Mouse (Mus musculus) layer of hippocampus, adult 8-10 months (tissue): ENCODE results near the gene Pp2d1. TPM values are rescaled to one million over a fixed set of nuclear protein-coding genes. Genes with fewer than 3 reads are reported as not detected.

Source experiments
- DNase-seq, 2 experiments: peaks; one replicate each; pipeline ENCODE4 v3.0.0; 2022; ENCODE audit warnings: low spot score in 2 of 2
- total RNA-seq, 4 experiments: library from RNA; stranded (reverse); gene quantifications; 2 replicates each; pipeline ENCODE4 v1.2.4; 2022

The Pp2d1 gene
- total RNA-seq, 4 experiments from 2014 or later = not detected

DNA sequence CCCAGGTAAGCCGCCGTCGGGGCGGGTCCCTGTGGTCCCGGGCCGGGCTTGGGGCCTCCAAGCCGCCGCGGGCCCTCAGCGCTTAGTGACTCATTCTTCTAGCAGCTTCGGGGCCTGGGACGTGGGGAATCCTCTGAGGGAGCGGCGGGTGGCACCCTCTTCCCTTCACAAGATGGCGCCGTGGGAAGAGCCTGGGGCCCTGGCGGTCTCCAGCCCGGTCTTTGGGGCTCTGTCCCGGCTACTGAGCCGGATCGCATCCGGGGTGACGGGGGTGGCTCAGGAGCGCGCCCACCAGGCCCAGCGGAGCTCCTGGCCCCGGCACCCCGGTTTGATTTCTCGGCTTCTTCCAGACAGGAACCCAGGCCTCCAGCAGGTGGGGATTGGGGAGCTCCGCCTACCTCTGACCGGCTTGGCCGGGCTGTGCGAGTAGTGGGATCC is 59.6 kb downstream of the Pp2d1 start:
- DNase-seq = peak; percentile 50 to 62

DNA sequence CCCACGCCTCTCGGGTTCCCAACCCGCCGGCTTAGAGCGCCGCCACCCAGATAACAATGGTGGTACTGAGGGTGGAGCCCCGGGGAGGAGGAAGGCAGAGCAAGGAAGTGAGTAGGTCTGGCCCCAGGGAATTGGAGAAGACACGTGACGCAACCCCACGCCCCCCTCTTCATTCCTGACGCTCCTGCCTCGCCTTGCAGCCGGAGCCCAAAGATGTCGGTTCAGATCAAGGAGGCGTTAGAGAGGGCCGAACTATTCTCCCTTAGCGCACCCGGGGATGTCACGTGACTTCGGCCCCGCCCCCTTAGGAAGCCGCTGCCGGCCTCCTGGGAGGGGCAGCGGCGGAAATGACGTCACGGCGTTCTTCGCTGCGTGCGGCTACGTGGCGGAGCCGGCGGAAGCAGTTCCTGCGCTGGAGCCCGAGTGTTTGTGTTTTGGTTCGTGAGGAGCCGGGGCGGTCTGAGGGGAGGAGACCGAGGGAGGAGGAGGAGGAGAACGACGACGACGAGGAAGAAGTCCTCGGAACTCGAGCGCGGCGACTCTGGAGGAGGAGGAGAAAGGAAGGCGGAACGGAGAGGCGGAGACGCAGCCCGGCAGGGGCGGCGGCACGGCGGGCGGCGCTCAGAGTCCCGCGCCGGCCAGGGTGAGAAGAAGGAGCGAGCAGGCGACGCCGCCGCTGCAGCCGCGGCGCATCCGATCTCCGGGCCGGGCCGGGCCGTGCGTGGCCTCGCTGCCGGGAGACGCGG is 60.2 kb downstream of the Pp2d1 start, which contains the start of gene Rab5a:
TSS of gene Rab5a (plus strand) at position 377 of the 746 bp plus-strand sequence.
- DNase-seq = peak; percentile 98 to 99

DNA sequence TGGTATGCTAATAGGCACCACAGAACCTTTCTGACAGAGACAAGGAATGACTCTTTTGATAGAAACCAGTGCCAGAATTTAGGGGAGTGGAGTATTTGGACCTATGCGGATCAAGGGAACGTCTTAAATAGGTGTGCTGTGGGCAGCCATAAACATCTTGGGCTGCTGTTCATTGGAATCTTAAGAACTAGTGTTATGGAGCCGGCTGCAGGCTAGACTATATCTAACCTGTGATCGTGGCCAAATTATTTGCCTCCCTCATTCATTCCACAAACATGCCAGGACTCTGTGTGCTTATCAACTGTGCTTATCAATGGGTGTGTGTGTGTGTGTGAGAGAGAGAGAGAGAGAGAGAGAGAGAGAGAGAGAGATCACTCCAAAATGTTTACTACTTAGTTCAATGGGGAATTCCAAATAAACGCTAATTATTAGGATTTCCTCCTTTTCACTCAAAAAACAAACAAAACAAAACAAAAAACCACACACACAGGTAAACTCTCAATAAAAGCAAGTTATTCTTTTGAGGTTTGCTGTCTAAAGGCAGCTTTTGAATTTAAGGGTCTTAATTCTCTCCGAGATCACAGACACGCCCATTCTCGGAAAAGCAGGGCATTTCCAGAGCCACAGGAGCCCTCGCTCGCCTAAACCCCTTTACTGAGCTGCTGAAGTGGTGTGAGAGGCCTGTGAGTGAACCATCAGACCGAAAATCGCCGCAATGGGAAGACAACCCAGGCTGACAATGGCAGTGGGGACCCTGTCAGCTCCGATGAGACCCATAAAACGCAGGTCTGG is 61.0 kb downstream of the Pp2d1 start:
- DNase-seq = no peak

DNA sequence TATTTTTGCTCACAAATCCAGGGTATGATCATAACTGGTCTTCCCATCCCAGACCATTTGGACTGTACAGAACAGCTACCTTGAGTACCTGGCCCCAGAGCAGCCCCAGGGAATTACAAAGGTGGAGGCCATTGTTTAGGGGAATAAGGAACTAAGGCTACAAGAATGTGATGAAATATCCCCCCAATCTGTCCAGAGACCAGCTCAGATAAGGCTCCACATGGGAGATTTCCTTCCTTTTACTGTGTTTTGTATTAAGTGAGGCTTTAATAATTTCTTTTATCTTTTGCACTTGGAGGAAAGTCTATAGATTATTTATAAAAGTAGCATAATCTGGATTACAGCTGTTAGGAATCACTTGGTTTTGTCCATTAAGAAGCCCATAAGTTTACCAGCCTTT is 70.6 kb downstream of the Pp2d1 start:
- no peak for DNase-seq

DNA sequence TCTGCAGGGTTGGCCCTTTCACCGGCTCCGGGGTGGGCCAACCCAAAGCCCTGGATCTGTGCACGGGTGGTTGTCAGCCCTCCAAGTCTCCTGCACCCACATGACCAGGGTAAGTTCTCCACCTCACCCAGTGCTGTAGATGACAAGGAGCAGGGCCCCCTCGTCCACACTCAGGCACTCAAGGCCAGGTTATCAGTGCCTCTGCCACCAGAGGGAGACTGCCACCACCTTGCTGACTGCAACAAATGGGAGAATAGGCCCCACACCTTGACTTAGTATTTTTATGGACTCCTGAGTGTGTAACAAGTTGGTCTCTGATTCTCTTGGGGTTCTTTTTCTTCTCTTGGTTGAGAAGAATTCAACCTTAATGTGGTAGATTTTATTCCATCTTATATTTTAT is 73.7 kb downstream of the Pp2d1 start:
- DNase-seq = no peak

DNA sequence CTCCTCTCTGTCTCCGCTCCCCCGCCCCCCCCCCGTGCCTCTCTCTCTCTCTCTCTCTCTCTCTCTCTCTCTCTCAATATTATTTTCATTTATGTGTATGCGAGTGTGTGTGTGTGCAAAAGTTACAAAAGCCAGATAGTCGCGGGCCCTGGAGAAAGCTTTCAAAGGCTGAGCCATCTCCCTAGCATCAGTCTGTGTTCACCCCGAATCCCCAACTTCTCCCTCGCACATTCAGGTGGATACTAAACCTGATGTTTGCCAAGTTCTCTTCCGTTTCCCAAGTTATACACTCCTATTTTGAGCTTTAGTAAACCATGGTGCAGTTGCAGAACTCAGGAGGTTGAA is 75.8 kb downstream of the Pp2d1 start:
- DNase-seq = no peak

DNA sequence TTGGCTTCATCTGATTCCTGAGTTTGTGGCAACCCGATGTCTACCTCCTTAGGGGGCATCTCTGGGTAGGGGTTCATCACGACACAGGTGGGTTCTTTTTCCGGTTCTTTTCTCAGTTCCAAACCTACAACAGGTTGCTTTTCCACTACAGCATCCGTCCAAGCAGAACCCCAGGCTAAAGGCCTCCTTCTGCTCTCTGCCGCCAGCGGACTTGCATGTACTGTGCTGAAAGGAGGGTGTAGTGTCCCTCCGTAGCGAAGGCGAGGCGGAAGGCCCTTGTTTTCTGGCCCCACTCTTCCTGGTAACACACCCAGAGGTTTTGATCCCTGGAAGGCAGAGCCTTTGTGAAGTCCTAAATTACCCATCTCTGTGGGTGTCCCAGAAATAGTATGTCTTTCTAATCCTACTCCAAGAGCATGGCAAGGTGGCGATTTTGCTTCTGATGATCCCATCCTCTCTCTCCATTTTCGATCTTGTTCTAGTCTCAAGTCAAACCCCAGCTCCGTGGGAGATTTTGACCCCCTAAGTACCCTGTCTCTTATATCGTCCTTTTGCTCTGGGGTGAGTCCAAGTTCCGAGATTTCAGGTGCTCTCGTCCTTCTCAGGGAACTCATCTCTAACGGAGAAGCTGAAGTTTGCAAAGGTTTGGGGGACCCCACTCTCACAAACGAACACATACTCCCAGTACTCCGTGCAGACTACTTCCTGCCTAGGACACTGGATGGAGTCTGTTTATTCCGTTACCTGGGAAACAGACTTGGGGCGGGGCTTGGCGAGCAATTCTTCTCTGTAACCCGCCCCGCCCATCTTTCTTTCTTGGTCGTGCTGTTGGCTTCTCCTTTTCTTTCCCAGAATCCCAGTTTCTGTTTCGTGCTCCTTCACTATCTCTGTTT is 76.4 kb downstream of the Pp2d1 start, which contains the start of gene Efhb:
TSS of gene Efhb (minus strand) at position 719 of the 893 bp plus-strand sequence.
- DNase-seq = peak; percentile 34 to 51

Other genes with a start within 250 kb of the Pp2d1 start
- gene Efhb, start 76.1 kb downstream of the Pp2d1 start, total RNA-seq = under 1 TPM; 0.28 to 0.83 (median 0.57) TPM
- gene Rab5a, start 60.2 kb downstream of the Pp2d1 start, total RNA-seq = 100 to 1,000 TPM; 110 to 124 (median 117) TPM
- gene Kat2b, start 27.4 kb upstream of the Pp2d1 start, total RNA-seq = 10 to 100 TPM; 15.4 to 29.7 (median 19.8) TPM
- under 1 TPM in 2 of 4 experiments, not detected in 2; 0.25 to 0.41 TPM for gene Sgo1, start 149.9 kb upstream of the Pp2d1 start, total RNA-seq